In the genomic region with DNA sequence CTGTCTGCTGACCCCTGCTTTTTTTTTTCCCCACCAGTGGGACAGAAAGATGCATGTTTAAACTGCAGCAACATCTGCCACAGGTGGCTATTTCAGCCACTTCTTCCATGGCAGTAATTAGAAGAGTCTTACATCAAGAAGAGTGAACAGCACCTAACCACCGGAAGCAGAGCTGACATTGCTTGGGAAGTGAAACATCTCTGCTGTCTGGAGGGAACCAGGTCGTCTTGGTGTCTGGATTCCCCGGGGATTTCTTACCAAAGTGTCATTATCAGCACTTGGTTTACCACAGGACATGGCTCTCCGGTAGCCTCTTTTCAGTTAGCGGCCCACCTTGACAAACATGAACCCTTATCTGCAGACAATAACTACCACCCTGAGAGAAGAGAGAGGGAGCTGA, we compare ENCODE assay signal across 34 mouse cellular contexts. TPM values are rescaled to one million over a fixed set of nuclear protein-coding genes. Genes with fewer than 3 reads are reported as not detected.
"Had no signal": no experiment of that assay in that cellular context is flagged by ENCODE, and none has a peak within 500 bp of the region (broad histone marks: within the 10 kb centered on the region; RNA-seq: fewer than 3 reads in every experiment).

No protein-coding gene starts in this region.

- H3K27ac ChIP-seq: intestine, embryonic 15.5 days; kidney, embryonic 15.5 days; left cerebral cortex, adult 2 months; limb, embryonic 12.5 days; limb, embryonic 15.5 days; liver, embryonic 14.5 days had no signal

- H3K9ac ChIP-seq: intestine, embryonic 15.5 days; kidney, embryonic 15.5 days; limb, embryonic 12.5 days; limb, embryonic 15.5 days; liver, embryonic 14.5 days; liver, postnatal 0 days; lung, embryonic 14.5 days had no signal

- H3K4me3 ChIP-seq: intestine, embryonic 15.5 days; kidney, embryonic 15.5 days; left cerebral cortex, adult 2 months; limb, embryonic 12.5 days; limb, embryonic 15.5 days had no signal

- H3K36me3 ChIP-seq: intestine, embryonic 15.5 days; kidney, embryonic 15.5 days; limb, embryonic 12.5 days; limb, embryonic 15.5 days had no signal

- H3K4me1 ChIP-seq: intestine, embryonic 15.5 days; kidney, embryonic 15.5 days; limb, embryonic 12.5 days; limb, embryonic 15.5 days had no signal

- H3K27me3 ChIP-seq: intestine, embryonic 15.5 days; kidney, embryonic 15.5 days; limb, embryonic 12.5 days; limb, embryonic 15.5 days had no signal

- ATAC-seq: intestine, embryonic 15.5 days; liver, postnatal 0 days had no signal

- H3K9me3 ChIP-seq: intestine, embryonic 15.5 days; kidney, embryonic 15.5 days; limb, embryonic 12.5 days; limb, embryonic 15.5 days had no signal

- H3K4me2 ChIP-seq: intestine, embryonic 15.5 days; kidney, embryonic 15.5 days; limb, embryonic 12.5 days; limb, embryonic 15.5 days; liver, embryonic 11.5 days; lung, embryonic 14.5 days; midbrain, embryonic 11.5 days had no signal

- DNase-seq: kidney, adult 11 months; kidney, adult 8-10 months; kidney, postnatal 10 days; kidney, postnatal 36 days; layer of hippocampus, postnatal 36 days; liver, postnatal 0 days; lung, embryonic 14.5 days; lung, postnatal 10 days; lung, postnatal 4 days; midbrain, embryonic 14.5 days; right cerebral cortex, adult 18-20 months; right cerebral cortex, postnatal 14 days; right cerebral cortex, postnatal 4 days; thymus, adult 18-20 months; thymus, postnatal 36 days had no signal

RNA-seq across cellular contexts. Expression of a gene that starts 38.2 kb away (rescaled TPM):
- total RNA-seq: layer of hippocampus, adult 8-10 months; layer of hippocampus, postnatal 10 days; layer of hippocampus, postnatal 36 days; left cerebral cortex, adult 2 months; left cerebral cortex, postnatal 10 days; left cerebral cortex, postnatal 36 days; megakaryocyte-erythroid progenitor cell, adult 5-6 weeks; midbrain, postnatal 0 days had no signal
- polyA plus RNA-seq: intestine, embryonic 15.5 days; kidney, embryonic 15.5 days; limb, embryonic 12.5 days; liver, embryonic 11.5 days; lung, embryonic 14.5 days; midbrain, embryonic 11.5 days; midbrain, embryonic 14.5 days; midbrain, postnatal 0 days; neural tube, embryonic 11.5 days; neural tube, embryonic 14.5 days; stomach, embryonic 16.5 days; testis, adult 2 months; urinary bladder, adult 2 months had no signal

RNA-seq across cellular contexts. Expression of a gene that starts 52.4 kb away (rescaled TPM):
- total RNA-seq: layer of hippocampus, adult 8-10 months; layer of hippocampus, postnatal 10 days; layer of hippocampus, postnatal 36 days; megakaryocyte-erythroid progenitor cell, adult 5-6 weeks had no signal
- polyA plus RNA-seq: neural tube, embryonic 11.5 days had no signal
